Mouse (Mus musculus) kidney, embryonic 16.5 days (tissue): Measurements from ENCODE around the gene Epha10. TPM values are rescaled to one million over a fixed set of nuclear protein-coding genes. Genes with fewer than 3 reads are reported as not detected.

Experiments
- ATAC-seq: fragments of 200-750 bp; cut with Nextera tagmentation; 2 replicates; pipeline ENCODE4 v1.8.0; 2017; ENCODE audit warnings: moderate TSS enrichment; ENCODE audit not compliant: low FRiP score, low TSS enrichment
- H3K27ac ChIP-seq: fragments of 300-500 bp; sonication (generic); 2 replicates; pipeline ENCODE4 v1.5.1; 2014; ENCODE audit warnings: low read length
- H3K27me3 ChIP-seq: fragments of 300-500 bp; sonication (generic); 2 replicates; pipeline ENCODE4 v1.6.1; 2014; ENCODE audit warnings: low read length, control low read depth, mixed read lengths; ENCODE audit not compliant: insufficient read depth
- H3K36me3 ChIP-seq: fragments of 300-500 bp; sonication (generic); 2 replicates; pipeline ENCODE4 v1.6.1; 2014; ENCODE audit warnings: low read length, control low read depth, mixed read lengths; ENCODE audit not compliant: insufficient read depth
- H3K4me1 ChIP-seq: fragments of 300-500 bp; sonication (generic); 2 replicates; pipeline ENCODE4 v1.6.1; 2014; ENCODE audit warnings: low read length, control low read depth, mixed read lengths; ENCODE audit not compliant: insufficient read depth
- H3K4me2 ChIP-seq: fragments of 300-500 bp; sonication (generic); replicated peaks from 2 replicates; pipeline ENCODE4 v1.6.1; 2014; ENCODE audit warnings: low read depth, low read length
- H3K4me3 ChIP-seq: fragments of 300-500 bp; sonication (generic); 2 replicates; pipeline ENCODE4 v1.5.1; 2014; ENCODE audit warnings: mild to moderate bottlenecking, low read length
- H3K9ac ChIP-seq: fragments of 300-500 bp; sonication (generic); replicated peaks from 2 replicates; pipeline ENCODE4 v1.6.1; 2014; ENCODE audit warnings: low read length
- H3K9me3 ChIP-seq: fragments of 300-500 bp; sonication (generic); 2 replicates; pipeline ENCODE4 v1.6.1; 2016; ENCODE audit warnings: low read length, control low read depth
- WGBS: fragments of 180-500 bp; shearing (Covaris S2); extraction: QIAGEN DNeasy Blood & Tissue Kit; methylation state at CpG from one replicate; pipeline ENCODE4 v1.1.7; 2014; 5-methylcytosine and 5-hydroxymethylcytosine counted together
- polyA plus RNA-seq: library from polyadenylated mRNA; unstranded; fragments of >200 nt; fragmentation: Nextera tagmentation; extraction: Ambion mirVana; gene quantifications from 2 replicates; pipeline ENCODE4 v1.2.1, GENCODE M21; 2015

Gene Epha10
- polyA plus RNA-seq, 1 experiment from 2014 or later: 0.06 TPM

DNA sequence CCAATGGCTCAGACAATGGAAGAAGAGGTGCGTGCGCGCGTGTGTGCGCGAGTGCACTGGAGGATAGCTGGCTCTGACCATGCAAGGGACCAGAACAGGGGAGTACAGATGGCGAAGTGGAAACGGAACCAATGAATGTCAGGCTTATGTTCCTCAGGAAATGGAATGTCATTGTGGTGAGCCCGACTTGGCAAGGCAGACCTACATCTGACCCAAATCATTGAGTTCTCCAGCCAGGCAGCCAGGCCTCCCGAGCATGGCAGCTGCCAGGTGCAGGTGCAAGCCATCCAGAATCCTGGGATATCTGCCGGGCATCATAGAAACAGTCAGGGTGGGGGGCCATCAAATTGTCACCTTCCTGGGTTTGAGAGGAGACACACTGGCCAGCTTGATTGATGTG lies 80.2 kb downstream of the Epha10 start:
- no peaks in the 10 kb centered on the region for H3K36me3 ChIP-seq
- H3K27me3 ChIP-seq: no peaks in the 10 kb centered on the region
- H3K4me1 ChIP-seq: peaks cover 21% of the 10 kb centered on the region
- H3K27ac ChIP-seq: no peak overlapping the region
- no peaks in the 10 kb centered on the region for H3K9me3 ChIP-seq
- no peak overlapping the region for H3K9ac ChIP-seq
- no peak overlapping the region for H3K4me3 ChIP-seq
- WGBS: 83% methylated on average over 11 of the region's 11 CpGs
- no peak overlapping the region for H3K4me2 ChIP-seq
- ATAC-seq: no peak

DNA sequence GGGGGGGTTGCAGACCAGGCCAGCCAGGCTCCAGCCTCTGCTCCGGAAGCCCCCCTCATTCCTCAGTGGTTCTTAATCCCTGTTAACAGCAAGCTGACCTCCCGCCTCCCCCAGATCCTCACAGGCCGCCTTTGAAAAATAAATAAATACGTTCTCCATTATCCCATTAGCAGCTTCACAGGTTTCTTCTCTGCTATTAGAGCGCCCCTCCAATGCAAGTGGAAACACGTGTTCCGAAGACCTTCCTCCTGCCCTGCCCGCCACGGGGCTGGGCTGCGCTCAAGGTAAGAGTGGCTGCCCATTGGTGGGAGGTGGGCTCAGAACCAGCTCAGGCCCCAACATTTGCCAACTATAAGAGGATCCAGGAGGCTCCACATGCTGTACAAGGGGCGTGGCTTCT lies 81.9 kb downstream of the Epha10 start:
- Histone ChIP-seq H3K4me1 (peaks cover 21% of the 10 kb centered on the region), H3K27me3 (no peaks in the 10 kb centered on the region), H3K9ac (no peak overlapping the region), H3K4me2 (no peak overlapping the region), H3K36me3 (no peaks in the 10 kb centered on the region), H3K27ac (no peak overlapping the region), H3K9me3 (no peaks in the 10 kb centered on the region), H3K4me3 (no peak overlapping the region)
- WGBS: 46% methylated on average over 11 of the region's 11 CpGs
- ATAC-seq: no peak

DNA sequence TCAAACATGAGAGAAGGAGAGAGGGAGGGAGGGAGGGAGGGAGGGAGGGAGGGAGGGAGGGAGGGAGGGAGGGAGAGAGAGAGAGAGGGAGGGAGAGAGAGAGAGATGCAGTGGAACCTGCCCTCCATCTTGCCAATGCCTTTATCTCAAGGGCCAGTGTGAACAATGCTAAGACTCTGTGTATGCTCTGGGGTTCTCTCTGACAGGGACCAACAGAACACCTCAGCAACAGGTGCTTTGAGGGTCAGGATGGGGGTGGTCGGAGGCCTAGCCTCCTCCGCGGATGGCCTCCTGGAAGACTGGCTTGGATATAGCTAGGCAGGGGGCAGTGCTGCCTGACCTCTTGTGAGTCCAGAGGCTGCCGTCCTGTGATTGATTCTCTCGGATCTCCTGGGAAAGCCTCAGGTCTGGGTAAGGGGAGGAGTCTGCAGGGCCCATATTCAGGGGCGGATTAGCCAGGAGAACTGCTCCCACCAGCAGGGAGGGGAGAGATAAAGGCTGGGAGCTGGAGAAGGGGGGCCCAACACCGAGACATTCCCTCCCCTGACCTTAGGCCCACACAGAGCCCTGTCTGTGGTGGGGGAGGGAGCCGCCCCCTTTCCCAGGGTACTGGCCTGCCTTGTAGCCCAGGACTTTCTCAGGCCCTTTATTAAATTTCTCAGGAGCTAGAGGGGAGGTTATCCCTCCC lies 84.4 kb downstream of the Epha10 start:
- peak; percentile 52; the same call in 1 of the 2 replicates for ATAC-seq
- no peak overlapping the region for H3K27ac ChIP-seq
- H3K36me3 ChIP-seq: no peaks in the 10 kb centered on the region
- H3K4me1 ChIP-seq: peaks cover 6% of the 10 kb centered on the region
- H3K27me3 ChIP-seq: no peaks in the 10 kb centered on the region
- no peaks in the 10 kb centered on the region for H3K9me3 ChIP-seq
- H3K4me3 ChIP-seq: no peak overlapping the region
- no peak overlapping the region for H3K9ac ChIP-seq
- 18% methylated on average over 8 of the region's 8 CpGs for WGBS
- H3K4me2 ChIP-seq: no peak overlapping the region

Other genes starting within 250 kb of the Epha10 start
- gene Pou3f1, start 224.1 kb upstream of the Epha10 start, polyA plus RNA-seq: 0.37 and 0.40 TPM in 2 replicates
- 65.4 and 72.5 TPM in 2 replicates for gene Utp11, start 187.3 kb upstream of the Epha10 start, polyA plus RNA-seq
- 6.6 and 8.1 TPM in 2 replicates for gene Fhl3, start 180.2 kb upstream of the Epha10 start, polyA plus RNA-seq
- 162 and 169 TPM in 2 replicates for gene Sf3a3, start 166.1 kb upstream of the Epha10 start, polyA plus RNA-seq
- gene Inpp5b, start 139.0 kb upstream of the Epha10 start, polyA plus RNA-seq: 34.7 and 35.0 TPM in 2 replicates
- gene Mtf1, start 78.8 kb upstream of the Epha10 start, polyA plus RNA-seq: 13.4 and 14.0 TPM in 2 replicates
- gene Yrdc, start 30.2 kb upstream of the Epha10 start, polyA plus RNA-seq: 34.8 and 37.2 TPM in 2 replicates
- gene 1110065P20Rik, start 29.7 kb upstream of the Epha10 start, polyA plus RNA-seq: 41.6 and 43.8 TPM in 2 replicates
- 0.46 and 0.61 TPM in 2 replicates for gene Maneal, start 18.7 kb upstream of the Epha10 start, polyA plus RNA-seq
- gene 9930104L06Rik, start 56.1 kb downstream of the Epha10 start, polyA plus RNA-seq: 12.7 and 13.8 TPM in 2 replicates
- gene Cdca8, start 58.4 kb downstream of the Epha10 start, polyA plus RNA-seq: 149 and 164 TPM in 2 replicates
- 25.1 and 31.1 TPM in 2 replicates for gene Rspo1, start 105.5 kb downstream of the Epha10 start, polyA plus RNA-seq
- gene Gnl2, start 135.7 kb downstream of the Epha10 start, polyA plus RNA-seq: 80.7 and 82.7 TPM in 2 replicates
- gene Dnali1, start 184.8 kb downstream of the Epha10 start, polyA plus RNA-seq: 0.11 and 0.13 TPM in 2 replicates
- gene Snip1, start 185.8 kb downstream of the Epha10 start, polyA plus RNA-seq: 28.8 and 30.3 TPM in 2 replicates
- 54.1 and 60.2 TPM in 2 replicates for gene Meaf6, start 204.2 kb downstream of the Epha10 start, polyA plus RNA-seq
- 0.66 and 0.90 TPM in 2 replicates for gene Zc3h12a, start 246.9 kb downstream of the Epha10 start, polyA plus RNA-seq